ENCODE assay signal across 11 mouse cellular contexts in the genomic region with DNA sequence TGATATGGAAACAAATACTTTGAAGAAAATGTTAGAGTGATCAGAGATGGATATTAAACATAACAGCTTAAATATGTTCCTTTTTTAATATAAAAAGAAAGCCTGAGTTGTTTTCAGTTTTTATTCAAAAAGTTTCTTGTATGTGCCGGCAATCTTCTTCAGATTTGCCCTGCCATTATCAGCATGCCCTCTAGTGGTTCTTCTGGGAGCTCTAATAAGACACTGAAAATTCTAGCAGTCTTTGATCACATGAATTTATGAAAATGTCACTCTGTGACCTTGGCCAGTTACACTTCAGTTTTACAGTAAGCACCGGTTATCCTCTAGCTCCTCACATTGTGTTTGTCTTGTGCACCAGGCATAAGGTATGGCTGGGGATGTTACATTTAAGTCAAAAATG. TPM values are rescaled to one million over a fixed set of nuclear protein-coding genes. Genes with fewer than 3 reads are reported as not detected.
A peak's percentile ranks its signal among the peaks of the same experiment; 100 is the strongest.
DNase-seq lines count a peak whose midpoint lies in the region; ATAC-seq and TF ChIP-seq lines count a peak whose summit lies in the region.
"Had no signal": no experiment of that assay in that cellular context is flagged by ENCODE, and none has a peak within 500 bp of the region (broad histone marks: within the 10 kb centered on the region; RNA-seq: fewer than 3 reads in every experiment).

No protein-coding gene starts in this region.

- DNase-seq in adrenal gland, adult 2 months = peak; percentile 15
- DNase-seq in adrenal gland, adult 18-20 months (ENCODE audit: low spot score in 2 of 2) = no peak
- DNase-seq in kidney, adult 2 months = peak; percentile 21
- peak; percentile 5 for DNase-seq in 416B (ENCODE audit: low read depth)
- no peak for DNase-seq in ovary, postnatal 36 days (ENCODE audit: low spot score)
- no peak for DNase-seq in left cerebral cortex, adult 8-10 months (ENCODE audit: low spot score in 2 of 2)
- DNase-seq: gastrocnemius, postnatal 14 days had no signal

- 39% methylated on average over 2 of the region's 2 CpGs for WGBS in kidney, adult 2 months
- WGBS in kidney, embryonic 14.5 days = 69% methylated on average over 2 of the region's 2 CpGs

- no peaks in the 10 kb centered on the region for H3K9me3 ChIP-seq in kidney, embryonic 14.5 days (ENCODE audit: control insufficient read depth, low read length)
- H3K9me3 ChIP-seq: embryonic facial prominence, embryonic 13.5 days; hindbrain, embryonic 15.5 days had no signal

- H3K4me2 ChIP-seq in kidney, embryonic 14.5 days (replicated peaks; ENCODE audit: low read depth, low read length) = no peak overlapping the region
- H3K4me2 ChIP-seq: embryonic facial prominence, embryonic 13.5 days; hindbrain, embryonic 15.5 days had no signal

- TF ChIP-seq CTCF in kidney, adult 2 months (conservative IDR thresholded peaks at IDR 0.05; ENCODE audit: insufficient read depth, insufficient read length, low read depth, low read length) = no peak

- no peak for ATAC-seq in kidney, embryonic 14.5 days (ENCODE audit: low FRiP score, low TSS enrichment)
- peak; percentile 77 for ATAC-seq in erythroid progenitor cell, adult 5-6 weeks (replicated peaks; ENCODE audit: low FRiP score, poor library complexity, severe bottlenecking)

- H3K27ac ChIP-seq in kidney, adult 2 months (ENCODE audit: insufficient read depth, low read depth, low read length) = no peak overlapping the region
- H3K27ac ChIP-seq in kidney, embryonic 14.5 days (ENCODE audit: low read depth, low read length) = no peak overlapping the region
- H3K27ac ChIP-seq: embryonic facial prominence, embryonic 13.5 days; hindbrain, embryonic 15.5 days had no signal

- TF ChIP-seq POLR2A in kidney, adult 2 months (IDR thresholded peaks at IDR 0.05; ENCODE audit: low read depth, low read length) = no peak

- no peaks in the 10 kb centered on the region for H3K4me1 ChIP-seq in kidney, adult 2 months (ENCODE audit: control insufficient read depth, insufficient read depth, low read length)
- H3K4me1 ChIP-seq in kidney, embryonic 14.5 days (ENCODE audit: control insufficient read depth, insufficient read depth, low read length) = no peaks in the 10 kb centered on the region
- H3K4me1 ChIP-seq: embryonic facial prominence, embryonic 13.5 days; hindbrain, embryonic 15.5 days had no signal

- H3K4me3 ChIP-seq in kidney, adult 2 months (ENCODE audit: insufficient read depth, low read depth, low read length) = no peak overlapping the region
- no peak overlapping the region for H3K4me3 ChIP-seq in kidney, embryonic 14.5 days (ENCODE audit: low read length)
- H3K4me3 ChIP-seq: embryonic facial prominence, embryonic 13.5 days; hindbrain, embryonic 15.5 days had no signal

- H3K36me3 ChIP-seq in kidney, adult 2 months (ENCODE audit: control insufficient read depth, insufficient read depth, low read length) = no peaks in the 10 kb centered on the region
- H3K36me3 ChIP-seq in kidney, embryonic 14.5 days (ENCODE audit: control insufficient read depth, insufficient read depth, low read length) = no peaks in the 10 kb centered on the region
- H3K36me3 ChIP-seq: embryonic facial prominence, embryonic 13.5 days; hindbrain, embryonic 15.5 days had no signal

- H3K9ac ChIP-seq in kidney, embryonic 14.5 days (ENCODE audit: low read depth, low read length) = no peak overlapping the region
- H3K9ac ChIP-seq: embryonic facial prominence, embryonic 13.5 days; hindbrain, embryonic 15.5 days had no signal

- H3K27me3 ChIP-seq in kidney, adult 2 months (replicated peaks; ENCODE audit: control insufficient read depth, insufficient read depth, low read length) = no peaks in the 10 kb centered on the region
- no peaks in the 10 kb centered on the region for H3K27me3 ChIP-seq in kidney, embryonic 14.5 days (ENCODE audit: control insufficient read depth, insufficient read depth, low read length)
- H3K27me3 ChIP-seq: embryonic facial prominence, embryonic 13.5 days; hindbrain, embryonic 15.5 days had no signal

RNA-seq across cellular contexts. Expression of a gene that starts 17.6 kb away (rescaled TPM):
- total RNA-seq in adrenal gland, adult 2 months (2021) = 10 to 100 TPM in 1 of 2 experiments, 1 to 10 TPM in 1; 6.8 to 13.0 TPM
- 21.3 and 27.2 TPM in 2 replicates for polyA plus RNA-seq in adrenal gland, adult 2 months (2012; rRNA removed)
- total RNA-seq in adrenal gland, adult 18-20 months (2021) = 1 to 10 TPM; 6.2 to 9.2 TPM
- 5.0 and 7.5 TPM in 2 replicates for polyA plus RNA-seq in kidney, adult 2 months (2012; rRNA removed)
- polyA plus RNA-seq in kidney, embryonic 14.5 days (2014; fragmentation: Nextera tagmentation; extraction: Ambion mirVana) = 7.1 and 7.8 TPM in 2 replicates
- total RNA-seq in erythroid progenitor cell, adult 5-6 weeks (2015; ENCODE audit: low replicate concordance) = 28.5 and 42.5 TPM in 2 replicates
- total RNA-seq in erythroid progenitor cell, adult 5-6 weeks (2017; ENCODE audit: low replicate concordance) = 8.5 and 15.9 TPM in 2 replicates
- total RNA-seq in left cerebral cortex, adult 8-10 months (2022) = 10 to 100 TPM in 2 of 4 experiments, 1 to 10 TPM in 2; 9.4 to 11.5 (median 9.9) TPM

Comparison
In these comparisons a context has a peak if more than half of its experiments do, and no peak if none do; other contexts are left out.
1. DNase-seq: peak in adrenal gland, adult 2 months (single experiment), kidney, adult 2 months (single experiment) and 416B (single experiment); none in adrenal gland, adult 18-20 months (0 of 2), ovary, postnatal 36 days (single experiment) and left cerebral cortex, adult 8-10 months (0 of 2).